Mouse (Mus musculus): ENCODE data around the gene Gm20441.

DNA sequence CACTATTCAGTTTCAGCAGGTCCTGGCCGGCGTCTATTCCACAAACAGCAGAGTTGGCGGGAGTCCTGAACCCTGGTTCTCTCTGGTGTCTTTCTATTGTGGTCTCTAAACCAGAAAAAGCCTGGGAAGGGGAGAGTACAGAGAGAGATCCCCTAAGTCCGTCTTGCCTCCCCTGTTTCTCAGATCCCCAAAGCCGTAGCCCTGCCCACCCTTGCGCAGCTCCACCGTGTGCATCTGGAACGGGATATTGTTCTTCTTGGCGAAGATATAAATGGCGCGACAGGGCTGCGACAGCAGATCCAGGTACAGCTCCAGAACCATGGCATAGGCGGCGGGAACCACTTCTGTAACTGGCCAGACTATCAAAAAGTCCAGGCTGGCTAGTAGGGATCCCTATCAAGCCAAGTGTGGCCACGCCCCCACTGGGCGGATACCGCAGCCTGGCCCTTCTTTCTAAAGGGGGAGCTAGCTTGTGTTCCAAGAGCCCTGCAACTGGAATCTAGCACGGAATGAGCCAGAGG lies 17.5 kb upstream of the Gm20441 start, which contains the start of gene Gstt1:
- TF ChIP-seq POLR2A (IDR thresholded peaks at IDR 0.05; ENCODE audit: insufficient read depth, low read depth, low read length) = no peak
- no peak for TF ChIP-seq CTCF (IDR thresholded peaks at IDR 0.05; ENCODE audit: insufficient read depth, low read depth, low read length)

Measured in olfactory bulb, adult 2 months (tissue).